Comparison of ENCODE assay signal across 7 mouse cellular contexts in genomic region chr11:74828965-74829550, GRCm38 (mm10). TPM values are rescaled to one million over a fixed set of nuclear protein-coding genes. Genes with fewer than 3 reads are reported as not detected.
A peak's percentile ranks its signal among the peaks of the same experiment; 100 is the strongest.
DNase-seq lines count a peak whose midpoint lies in the region; ATAC-seq lines count a peak whose summit lies in the region.

No protein-coding gene starts in this region.

- H3K36me3 ChIP-seq in lung, embryonic 15.5 days, result no peaks in the 10 kb centered on the region
- H3K36me3 ChIP-seq in embryonic facial prominence, embryonic 15.5 days, result no peaks in the 10 kb centered on the region
- H3K36me3 ChIP-seq in intestine, embryonic 14.5 days (ENCODE audit: control insufficient read depth, insufficient read depth, low read length), result no peaks in the 10 kb centered on the region
- no peaks in the 10 kb centered on the region for H3K36me3 ChIP-seq in neural tube, embryonic 14.5 days (ENCODE audit: control insufficient read depth, insufficient read depth, low read length)

- peak overlapping the region; percentile 80 for H3K4me3 ChIP-seq in lung, embryonic 15.5 days
- H3K4me3 ChIP-seq in embryonic facial prominence, embryonic 15.5 days (replicated peaks), result peak overlapping the region; percentile 96
- H3K4me3 ChIP-seq in intestine, embryonic 14.5 days (ENCODE audit: low read depth, low read length), result peak overlapping the region; percentile 77
- no peak overlapping the region for H3K4me3 ChIP-seq in neural tube, embryonic 14.5 days (ENCODE audit: low read depth, low read length)

- no peaks in the 10 kb centered on the region for H3K27me3 ChIP-seq in lung, embryonic 15.5 days
- no peaks in the 10 kb centered on the region for H3K27me3 ChIP-seq in embryonic facial prominence, embryonic 15.5 days
- H3K27me3 ChIP-seq in intestine, embryonic 14.5 days (replicated peaks; ENCODE audit: control insufficient read depth, insufficient read depth, low read length), result 0 out of 2 replicates have a peak, but pooled peaks cover 4% of the 10 kb centered on the region
- H3K27me3 ChIP-seq in neural tube, embryonic 14.5 days (ENCODE audit: control insufficient read depth, insufficient read depth, low read length), result no peaks in the 10 kb centered on the region

- no peak for ATAC-seq in lung, embryonic 15.5 days (ENCODE audit: borderline replicate concordance, extremely low read depth, low FRiP score, low TSS enrichment)
- no peak for ATAC-seq in embryonic facial prominence, embryonic 15.5 days (ENCODE audit: insufficient number of reproducible peaks, low FRiP score, low TSS enrichment, low read depth)
- no peak for ATAC-seq in intestine, embryonic 14.5 days (replicated peaks; ENCODE audit: low FRiP score, low TSS enrichment, low read depth)
- ATAC-seq in neural tube, embryonic 14.5 days (ENCODE audit: low read depth), result no peak

- no peak for DNase-seq in lung, postnatal 4 days
- DNase-seq in intestine, embryonic 14.5 days (ENCODE audit: low spot score), result no peak
- no peak for DNase-seq in urinary bladder, adult 18-20 months (ENCODE audit: low spot score in 2 of 2)
- no peak for DNase-seq in urinary bladder, postnatal 25 days (ENCODE audit: low spot score)

- H3K9me3 ChIP-seq in lung, embryonic 15.5 days, result no peaks in the 10 kb centered on the region
- H3K9me3 ChIP-seq in embryonic facial prominence, embryonic 15.5 days (replicated peaks), result no peaks in the 10 kb centered on the region
- no peaks in the 10 kb centered on the region for H3K9me3 ChIP-seq in intestine, embryonic 14.5 days (ENCODE audit: control insufficient read depth, low read length)
- H3K9me3 ChIP-seq in neural tube, embryonic 14.5 days (ENCODE audit: control insufficient read depth, low read length), result no peaks in the 10 kb centered on the region

- peak overlapping the region; percentile 89 for H3K4me2 ChIP-seq in lung, embryonic 15.5 days
- peak overlapping the region; percentile 85 for H3K4me2 ChIP-seq in embryonic facial prominence, embryonic 15.5 days (replicated peaks)
- H3K4me2 ChIP-seq in intestine, embryonic 14.5 days (ENCODE audit: low read length), result peak overlapping the region; percentile 90
- H3K4me2 ChIP-seq in neural tube, embryonic 14.5 days (ENCODE audit: low read depth, low read length), result peak overlapping the region; percentile 76

- peak overlapping the region; percentile 28; the same call in 1 of the 2 replicates for H3K9ac ChIP-seq in lung, embryonic 15.5 days
- no peak overlapping the region for H3K9ac ChIP-seq in embryonic facial prominence, embryonic 15.5 days
- peak overlapping the region; percentile 42; the same call in 1 of the 2 replicates for H3K9ac ChIP-seq in intestine, embryonic 14.5 days (ENCODE audit: low read length)
- H3K9ac ChIP-seq in neural tube, embryonic 14.5 days (replicated peaks; ENCODE audit: low read depth, low read length), result no peak overlapping the region

- H3K4me1 ChIP-seq in lung, embryonic 15.5 days, result peaks cover 35% of the 10 kb centered on the region
- peaks cover 31% of the 10 kb centered on the region for H3K4me1 ChIP-seq in embryonic facial prominence, embryonic 15.5 days
- peaks cover 16% of the 10 kb centered on the region for H3K4me1 ChIP-seq in intestine, embryonic 14.5 days (replicated peaks; ENCODE audit: control insufficient read depth, insufficient read depth, low read length)
- peaks cover 21% of the 10 kb centered on the region for H3K4me1 ChIP-seq in neural tube, embryonic 14.5 days (ENCODE audit: control insufficient read depth, insufficient read depth, low read length)

- 16% methylated on average over 11 of the region's 11 CpGs for WGBS in lung, embryonic 15.5 days
- 16% methylated on average over 11 of the region's 11 CpGs for WGBS in embryonic facial prominence, embryonic 15.5 days
- 19% methylated on average over 11 of the region's 11 CpGs for WGBS in intestine, embryonic 14.5 days
- WGBS in neural tube, embryonic 14.5 days, result 13% methylated on average over 11 of the region's 11 CpGs

- H3K27ac ChIP-seq in lung, embryonic 15.5 days, result no peak overlapping the region
- H3K27ac ChIP-seq in embryonic facial prominence, embryonic 15.5 days (replicated peaks), result peak overlapping the region; percentile 97; the same call in 1 of the 2 replicates
- H3K27ac ChIP-seq in intestine, embryonic 14.5 days (ENCODE audit: low read depth), result no peak overlapping the region
- H3K27ac ChIP-seq in neural tube, embryonic 14.5 days (ENCODE audit: low read depth, low read length), result no peak overlapping the region

RNA-seq across cellular contexts. Expression of gene Mnt, which starts 1.7 kb away (rescaled TPM):
- polyA plus RNA-seq in lung, embryonic 15.5 days (2015; fragmentation: Nextera tagmentation; extraction: Ambion mirVana), result 3.7 and 4.5 TPM in 2 replicates
- polyA plus RNA-seq in embryonic facial prominence, embryonic 15.5 days (2015; fragmentation: Nextera tagmentation; extraction: Ambion mirVana), result 6.3 and 6.9 TPM in 2 replicates
- 4.4 and 5.5 TPM in 2 replicates for polyA plus RNA-seq in intestine, embryonic 14.5 days (2014; fragmentation: Nextera tagmentation; extraction: Ambion mirVana)
- 7.6 and 9.4 TPM in 2 replicates for polyA plus RNA-seq in neural tube, embryonic 14.5 days (2014; fragmentation: Nextera tagmentation; extraction: Ambion mirVana)

RNA-seq across cellular contexts. Expression of gene Mettl16, which starts 58.4 kb away (rescaled TPM):
- 48.4 and 50.3 TPM in 2 replicates for polyA plus RNA-seq in lung, embryonic 15.5 days (2015; fragmentation: Nextera tagmentation; extraction: Ambion mirVana)
- 45.8 and 48.9 TPM in 2 replicates for polyA plus RNA-seq in embryonic facial prominence, embryonic 15.5 days (2015; fragmentation: Nextera tagmentation; extraction: Ambion mirVana)
- 31.9 and 36.4 TPM in 2 replicates for polyA plus RNA-seq in intestine, embryonic 14.5 days (2014; fragmentation: Nextera tagmentation; extraction: Ambion mirVana)
- 33.9 and 37.1 TPM in 2 replicates for polyA plus RNA-seq in neural tube, embryonic 14.5 days (2014; fragmentation: Nextera tagmentation; extraction: Ambion mirVana)

Comparison
In these comparisons a context has a peak if more than half of its experiments do, and no peak if none do; other contexts are left out.
1. H3K9ac ChIP-seq: peak in lung, embryonic 15.5 days (single experiment) and intestine, embryonic 14.5 days (single experiment); none in embryonic facial prominence, embryonic 15.5 days (single experiment) and neural tube, embryonic 14.5 days (single experiment).
2. Peak in every context shown above with its lines, with median percentiles within 50 percentile points of each other: H3K4me2 ChIP-seq.